Comparison of ENCODE assay signal across 10 mouse cellular contexts in genomic region chr17:23741359-23742209, GRCm38 (mm10). TPM values are rescaled to one million over a fixed set of nuclear protein-coding genes. Genes with fewer than 3 reads are reported as not detected.
A peak's percentile ranks its signal among the peaks of the same experiment; 100 is the strongest.
DNase-seq lines count a peak whose midpoint lies in the region; ATAC-seq and TF ChIP-seq lines count a peak whose summit lies in the region.
"Had no signal": no experiment of that assay in that cellular context is flagged by ENCODE, and none has a peak within 500 bp of the region (broad histone marks: within the 10 kb centered on the region; RNA-seq: fewer than 3 reads in every experiment).

No protein-coding gene starts in this region.

- peaks cover 70% of the 10 kb centered on the region for H3K4me1 ChIP-seq in forebrain, embryonic 10.5 days
- peaks cover 47% of the 10 kb centered on the region for H3K4me1 ChIP-seq in forebrain, embryonic 16.5 days (replicated peaks; ENCODE audit: control insufficient read depth, insufficient read depth, low read length)
- peaks cover 56% of the 10 kb centered on the region for H3K4me1 ChIP-seq in lung, embryonic 15.5 days
- peaks cover 14% of the 10 kb centered on the region for H3K4me1 ChIP-seq in lung, adult 2 months (ENCODE audit: control insufficient read depth, insufficient read depth, low read length)
- H3K4me1 ChIP-seq in liver, embryonic 13.5 days (replicated peaks), result peaks cover 64% of the 10 kb centered on the region
- peaks cover 41% of the 10 kb centered on the region for H3K4me1 ChIP-seq in stomach, embryonic 15.5 days

- no peak for DNase-seq in forebrain, embryonic 10.5 days (ENCODE audit: extremely low spot score, low spot score)
- DNase-seq in lung, adult 2 months, result no peak
- no peak for DNase-seq in liver, embryonic 13.5 days
- DNase-seq in right cerebral cortex, adult 2 months (ENCODE audit: low spot score in 2 of 2), result no peak
- DNase-seq in frontal cortex, postnatal 10 days (ENCODE audit: low spot score in 2 of 2), result no peak
- DNase-seq: kidney, adult 8-10 months had no signal

- WGBS in forebrain, embryonic 10.5 days, result 53% methylated on average over 38 of the region's 38 CpGs
- 46% methylated on average over 38 of the region's 38 CpGs for WGBS in forebrain, embryonic 16.5 days
- 44% methylated on average over 38 of the region's 38 CpGs for WGBS in lung, embryonic 15.5 days
- WGBS in lung, adult 2 months, result 47% methylated on average over 38 of the region's 38 CpGs
- WGBS in liver, embryonic 13.5 days (ENCODE audit: insufficient replicate concordance), result 40% methylated on average over 38 of the region's 38 CpGs
- WGBS in stomach, embryonic 15.5 days, result 49% methylated on average over 38 of the region's 38 CpGs

- no peak overlapping the region for H3K9ac ChIP-seq in forebrain, embryonic 16.5 days (replicated peaks; ENCODE audit: low read depth, low read length)
- H3K9ac ChIP-seq in lung, embryonic 15.5 days, result no peak overlapping the region
- no peak overlapping the region for H3K9ac ChIP-seq in liver, embryonic 13.5 days
- H3K9ac ChIP-seq in stomach, embryonic 15.5 days, result no peak overlapping the region

- ATAC-seq in forebrain, embryonic 16.5 days, result no peak
- no peak for ATAC-seq in lung, embryonic 15.5 days (ENCODE audit: borderline replicate concordance, extremely low read depth, low FRiP score, low TSS enrichment)
- ATAC-seq in liver, embryonic 13.5 days (ENCODE audit: low read depth), result no peak
- no peak for ATAC-seq in stomach, embryonic 15.5 days (ENCODE audit: insufficient read depth, low FRiP score, low read depth)

- no peak overlapping the region for H3K27ac ChIP-seq in forebrain, embryonic 10.5 days
- H3K27ac ChIP-seq in forebrain, embryonic 16.5 days (ENCODE audit: low read length), result no peak overlapping the region
- no peak overlapping the region for H3K27ac ChIP-seq in lung, embryonic 15.5 days
- no peak overlapping the region for H3K27ac ChIP-seq in liver, embryonic 13.5 days
- no peak overlapping the region for H3K27ac ChIP-seq in stomach, embryonic 15.5 days

- H3K4me2 ChIP-seq in forebrain, embryonic 16.5 days (ENCODE audit: low read length), result no peak overlapping the region
- H3K4me2 ChIP-seq in lung, embryonic 15.5 days, result peak overlapping the region; percentile 30; the same call in 1 of the 2 replicates
- peak overlapping the region; percentile 99; the same call in 1 of the 2 replicates for H3K4me2 ChIP-seq in liver, embryonic 13.5 days
- H3K4me2 ChIP-seq in stomach, embryonic 15.5 days, result 0 out of 2 replicates have a peak overlapping the region, but pooled peaks have one; percentile 40

- TF ChIP-seq CTCF in lung, adult 2 months (IDR thresholded peaks at IDR 0.05; ENCODE audit: insufficient read depth, low read length), result no peak

- H3K36me3 ChIP-seq in forebrain, embryonic 10.5 days (replicated peaks), result peaks cover 15% of the 10 kb centered on the region
- H3K36me3 ChIP-seq in forebrain, embryonic 16.5 days (ENCODE audit: control insufficient read depth, insufficient read depth), result peaks cover 6% of the 10 kb centered on the region; the same call in 1 of the 2 replicates
- H3K36me3 ChIP-seq in lung, embryonic 15.5 days, result peaks cover 7% of the 10 kb centered on the region; the same call in 1 of the 2 replicates
- peaks cover 10% of the 10 kb centered on the region for H3K36me3 ChIP-seq in liver, embryonic 13.5 days
- no peaks in the 10 kb centered on the region for H3K36me3 ChIP-seq in stomach, embryonic 15.5 days

- H3K9me3 ChIP-seq in forebrain, embryonic 10.5 days, result 0 out of 2 replicates have a peak, but pooled peaks cover 7% of the 10 kb centered on the region
- H3K9me3 ChIP-seq in forebrain, embryonic 16.5 days (ENCODE audit: control insufficient read depth, low read length), result no peaks in the 10 kb centered on the region
- H3K9me3 ChIP-seq in lung, embryonic 15.5 days, result no peaks in the 10 kb centered on the region
- H3K9me3 ChIP-seq in liver, embryonic 13.5 days (replicated peaks), result no peaks in the 10 kb centered on the region
- no peaks in the 10 kb centered on the region for H3K9me3 ChIP-seq in stomach, embryonic 15.5 days

- TF ChIP-seq POLR2A in lung, adult 2 months (IDR thresholded peaks at IDR 0.05; ENCODE audit: borderline replicate concordance, extremely low read depth, low read depth, low read length), result no peak

- H3K27me3 ChIP-seq in forebrain, embryonic 10.5 days (ENCODE audit: poor library complexity, severe bottlenecking), result peaks cover 99% of the 10 kb centered on the region
- peaks cover 53% of the 10 kb centered on the region for H3K27me3 ChIP-seq in forebrain, embryonic 16.5 days (replicated peaks; ENCODE audit: control insufficient read depth, insufficient read depth, low read length)
- peaks cover 62% of the 10 kb centered on the region for H3K27me3 ChIP-seq in lung, embryonic 15.5 days
- peaks cover 94% of the 10 kb centered on the region for H3K27me3 ChIP-seq in liver, embryonic 13.5 days
- H3K27me3 ChIP-seq in stomach, embryonic 15.5 days (replicated peaks), result peaks cover 56% of the 10 kb centered on the region

- H3K4me3 ChIP-seq in forebrain, embryonic 10.5 days, result peak overlapping the region; percentile 34; the same call in 1 of the 2 replicates
- H3K4me3 ChIP-seq in forebrain, embryonic 16.5 days (replicated peaks; ENCODE audit: low read length), result no peak overlapping the region
- H3K4me3 ChIP-seq in lung, embryonic 15.5 days, result no peak overlapping the region
- no peak overlapping the region for H3K4me3 ChIP-seq in lung, adult 2 months (replicated peaks; ENCODE audit: extremely low read depth, low read depth, low read length)
- H3K4me3 ChIP-seq in liver, embryonic 13.5 days (replicated peaks), result peak overlapping the region; percentile 69
- H3K4me3 ChIP-seq in stomach, embryonic 15.5 days (replicated peaks), result no peak overlapping the region

RNA-seq across cellular contexts. Expression of gene Paqr4, which starts 0.9 kb away (rescaled TPM):
- 21.5 and 23.9 TPM in 2 replicates for polyA plus RNA-seq in forebrain, embryonic 10.5 days (2016; fragmentation: Nextera tagmentation; extraction: Ambion mirVana)
- 40.8 and 45.6 TPM in 2 replicates for polyA plus RNA-seq in forebrain, embryonic 16.5 days (2015; fragmentation: Nextera tagmentation; extraction: Ambion mirVana)
- polyA plus RNA-seq in lung, embryonic 15.5 days (2015; fragmentation: Nextera tagmentation; extraction: Ambion mirVana), result 43.9 and 46.7 TPM in 2 replicates
- polyA plus RNA-seq in lung, adult 2 months (2012; rRNA removed), result 59.8 and 63.5 TPM in 2 replicates
- 7.8 and 7.9 TPM in 2 replicates for polyA plus RNA-seq in liver, embryonic 13.5 days (2015; fragmentation: Nextera tagmentation; extraction: Ambion mirVana)
- 22.6 and 23.2 TPM in 2 replicates for polyA plus RNA-seq in stomach, embryonic 15.5 days (2015; fragmentation: Nextera tagmentation; extraction: Ambion mirVana)

RNA-seq across cellular contexts. Expression of gene Kremen2, which starts 4.0 kb away (rescaled TPM):
- polyA plus RNA-seq in forebrain, embryonic 10.5 days (2016; fragmentation: Nextera tagmentation; extraction: Ambion mirVana), result 1.5 and 2.9 TPM in 2 replicates
- polyA plus RNA-seq in forebrain, embryonic 16.5 days (2015; fragmentation: Nextera tagmentation; extraction: Ambion mirVana), result 0.41 and 1.0 TPM in 2 replicates
- polyA plus RNA-seq in lung, embryonic 15.5 days (2015; fragmentation: Nextera tagmentation; extraction: Ambion mirVana), result 0.38 and 1.1 TPM in 2 replicates
- 0.81 and 1.1 TPM in 2 replicates for polyA plus RNA-seq in lung, adult 2 months (2012; rRNA removed)
- 0.10 and 0.17 TPM in 2 replicates for polyA plus RNA-seq in liver, embryonic 13.5 days (2015; fragmentation: Nextera tagmentation; extraction: Ambion mirVana)
- 0.49 and 0.74 TPM in 2 replicates for polyA plus RNA-seq in stomach, embryonic 15.5 days (2015; fragmentation: Nextera tagmentation; extraction: Ambion mirVana)

RNA-seq across cellular contexts. Expression of gene Pkmyt1, which starts 15.4 kb away (rescaled TPM):
- 63.3 and 64.5 TPM in 2 replicates for polyA plus RNA-seq in forebrain, embryonic 10.5 days (2016; fragmentation: Nextera tagmentation; extraction: Ambion mirVana)
- 22.3 and 25.0 TPM in 2 replicates for polyA plus RNA-seq in forebrain, embryonic 16.5 days (2015; fragmentation: Nextera tagmentation; extraction: Ambion mirVana)
- 61.7 and 68.6 TPM in 2 replicates for polyA plus RNA-seq in lung, embryonic 15.5 days (2015; fragmentation: Nextera tagmentation; extraction: Ambion mirVana)
- 21.8 and 25.3 TPM in 2 replicates for polyA plus RNA-seq in lung, adult 2 months (2012; rRNA removed)
- polyA plus RNA-seq in liver, embryonic 13.5 days (2015; fragmentation: Nextera tagmentation; extraction: Ambion mirVana), result 26.6 and 27.8 TPM in 2 replicates
- polyA plus RNA-seq in stomach, embryonic 15.5 days (2015; fragmentation: Nextera tagmentation; extraction: Ambion mirVana), result 47.4 and 49.9 TPM in 2 replicates

RNA-seq across cellular contexts. Expression of gene 1520401A03Rik, which starts 19.0 kb away (rescaled TPM):
- polyA plus RNA-seq in forebrain, embryonic 10.5 days (2016; fragmentation: Nextera tagmentation; extraction: Ambion mirVana), result 0.06 TPM in 1 of 2 replicates, not detected in the other
- polyA plus RNA-seq in forebrain, embryonic 16.5 days (2015; fragmentation: Nextera tagmentation; extraction: Ambion mirVana), result not detected in 2 replicates
- polyA plus RNA-seq in lung, embryonic 15.5 days (2015; fragmentation: Nextera tagmentation; extraction: Ambion mirVana), result 0.09 and 0.28 TPM in 2 replicates
- not detected in 2 replicates for polyA plus RNA-seq in lung, adult 2 months (2012; rRNA removed)
- 0.05 TPM in 1 of 2 replicates, not detected in the other for polyA plus RNA-seq in liver, embryonic 13.5 days (2015; fragmentation: Nextera tagmentation; extraction: Ambion mirVana)
- 0.06 and 0.22 TPM in 2 replicates for polyA plus RNA-seq in stomach, embryonic 15.5 days (2015; fragmentation: Nextera tagmentation; extraction: Ambion mirVana)
- polyA plus RNA-seq: liver, adult 2 months had no signal

RNA-seq across cellular contexts. Expression of gene Flywch1, which starts 29.8 kb away (rescaled TPM):
- polyA plus RNA-seq in forebrain, embryonic 10.5 days (2016; fragmentation: Nextera tagmentation; extraction: Ambion mirVana), result 190 and 197 TPM in 2 replicates
- 151 and 156 TPM in 2 replicates for polyA plus RNA-seq in forebrain, embryonic 16.5 days (2015; fragmentation: Nextera tagmentation; extraction: Ambion mirVana)
- polyA plus RNA-seq in lung, embryonic 15.5 days (2015; fragmentation: Nextera tagmentation; extraction: Ambion mirVana), result 70.5 TPM in 2 replicates
- polyA plus RNA-seq in lung, adult 2 months (2012; rRNA removed), result 37.1 and 39.1 TPM in 2 replicates
- polyA plus RNA-seq in liver, embryonic 13.5 days (2015; fragmentation: Nextera tagmentation; extraction: Ambion mirVana), result 12.6 and 13.0 TPM in 2 replicates
- polyA plus RNA-seq in stomach, embryonic 15.5 days (2015; fragmentation: Nextera tagmentation; extraction: Ambion mirVana), result 48.9 and 50.5 TPM in 2 replicates

Comparison
In these comparisons a context has a peak if more than half of its experiments do, and no peak if none do; other contexts are left out.
1. H3K4me3 ChIP-seq: peak in forebrain, embryonic 10.5 days (single experiment) and liver, embryonic 13.5 days (single experiment); none in forebrain, embryonic 16.5 days (single experiment), lung, embryonic 15.5 days (single experiment), lung, adult 2 months (single experiment) and stomach, embryonic 15.5 days (single experiment).